Mouse (Mus musculus): Measurements from ENCODE around the gene Sorcs3.

The Sorcs3 gene

GRCm38 (mm10) chr19:48503896-48504620 is 298.2 kb downstream of the Sorcs3 start:
- no peak for DNase-seq (ENCODE audit: low spot score in 2 of 2)

- no peak for DNase-seq (ENCODE audit: low spot score in 2 of 2)
Measured at GRCm38 (mm10) chr19:48523803-48524202, 318.0 kb downstream of the Sorcs3 start.

- DNase-seq (ENCODE audit: low spot score in 2 of 2), result no peak
Measured at GRCm38 (mm10) chr19:48524527-48525214, 318.8 kb downstream of the Sorcs3 start.

- DNase-seq (ENCODE audit: low spot score in 2 of 2), result no peak
Measured at GRCm38 (mm10) chr19:48533582-48533981, 327.8 kb downstream of the Sorcs3 start.

GRCm38 (mm10) chr19:48544294-48544693 is 338.5 kb downstream of the Sorcs3 start:
- DNase-seq (ENCODE audit: low spot score in 2 of 2), result no peak

- no peak for DNase-seq (ENCODE audit: low spot score in 2 of 2)
Measured at GRCm38 (mm10) chr19:48545421-48546132, 339.8 kb downstream of the Sorcs3 start.

- DNase-seq (ENCODE audit: low spot score in 2 of 2), result no peak
Measured at GRCm38 (mm10) chr19:48546133-48546448, 340.3 kb downstream of the Sorcs3 start.

GRCm38 (mm10) chr19:48548143-48548881 is 342.5 kb downstream of the Sorcs3 start:
- DNase-seq (ENCODE audit: low spot score in 2 of 2), result no peak

- DNase-seq (ENCODE audit: low spot score in 2 of 2), result no peak
Measured at GRCm38 (mm10) chr19:48559432-48559831, 353.6 kb downstream of the Sorcs3 start.

GRCm38 (mm10) chr19:48575736-48576135 is 369.9 kb downstream of the Sorcs3 start:
- no peak for DNase-seq (ENCODE audit: low spot score in 2 of 2)

- DNase-seq (ENCODE audit: low spot score in 2 of 2), result no peak
Measured at GRCm38 (mm10) chr19:48577169-48577568, 371.3 kb downstream of the Sorcs3 start.

GRCm38 (mm10) chr19:48584938-48585560 is 379.2 kb downstream of the Sorcs3 start:
- no peak for DNase-seq (ENCODE audit: low spot score in 2 of 2)

- no peak for DNase-seq (ENCODE audit: low spot score in 2 of 2)
Measured at GRCm38 (mm10) chr19:48616951-48617350, 411.1 kb downstream of the Sorcs3 start.

GRCm38 (mm10) chr19:48630671-48631327 is 425.0 kb downstream of the Sorcs3 start:
- DNase-seq (ENCODE audit: low spot score in 2 of 2), result no peak

- DNase-seq (ENCODE audit: low spot score in 2 of 2), result no peak
Measured at GRCm38 (mm10) chr19:48642566-48642965, 436.7 kb downstream of the Sorcs3 start.

- DNase-seq (ENCODE audit: low spot score in 2 of 2), result no peak
Measured at GRCm38 (mm10) chr19:48649941-48650340, 444.1 kb downstream of the Sorcs3 start.

- DNase-seq (ENCODE audit: low spot score in 2 of 2), result peak; percentile 1 to 26
Measured at GRCm38 (mm10) chr19:48651617-48652016, 445.8 kb downstream of the Sorcs3 start.

- no peak for DNase-seq (ENCODE audit: low spot score in 2 of 2)
Measured at GRCm38 (mm10) chr19:48660201-48660600, 454.4 kb downstream of the Sorcs3 start.

- DNase-seq (ENCODE audit: low spot score in 2 of 2), result no peak
Measured at GRCm38 (mm10) chr19:48679896-48680295, 474.1 kb downstream of the Sorcs3 start.

GRCm38 (mm10) chr19:48682485-48682884 is 476.7 kb downstream of the Sorcs3 start:
- no peak for DNase-seq (ENCODE audit: low spot score in 2 of 2)

GRCm38 (mm10) chr19:48686369-48686768 is 480.5 kb downstream of the Sorcs3 start:
- DNase-seq (ENCODE audit: low spot score in 2 of 2), result no peak

Data from heart, adult 9 months (tissue).